Mouse (Mus musculus): ENCODE measurements around the gene Rasgrp4.

Rasgrp4 gene

DNA sequence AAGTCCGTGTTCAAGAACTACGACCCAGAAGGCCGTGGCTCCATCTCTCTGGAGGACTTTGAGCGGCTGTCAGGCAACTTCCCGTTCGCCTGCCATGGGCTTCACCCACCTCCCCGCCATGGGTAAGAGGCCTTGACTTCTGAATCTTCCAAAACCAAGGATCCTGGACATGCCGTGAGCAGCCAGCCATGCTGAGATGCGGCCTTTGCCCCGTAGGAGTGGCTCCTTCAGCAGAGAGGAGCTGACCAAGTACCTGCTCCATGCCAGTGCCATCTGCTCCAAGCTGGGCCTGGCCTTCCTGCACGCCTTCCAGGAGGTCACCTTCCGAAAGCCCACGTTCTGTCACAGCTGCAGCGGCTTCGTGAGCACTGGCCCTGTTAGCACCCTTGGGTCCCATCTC, 14.1 kb downstream of the Rasgrp4 start:
- no peak for DNase-seq

DNA sequence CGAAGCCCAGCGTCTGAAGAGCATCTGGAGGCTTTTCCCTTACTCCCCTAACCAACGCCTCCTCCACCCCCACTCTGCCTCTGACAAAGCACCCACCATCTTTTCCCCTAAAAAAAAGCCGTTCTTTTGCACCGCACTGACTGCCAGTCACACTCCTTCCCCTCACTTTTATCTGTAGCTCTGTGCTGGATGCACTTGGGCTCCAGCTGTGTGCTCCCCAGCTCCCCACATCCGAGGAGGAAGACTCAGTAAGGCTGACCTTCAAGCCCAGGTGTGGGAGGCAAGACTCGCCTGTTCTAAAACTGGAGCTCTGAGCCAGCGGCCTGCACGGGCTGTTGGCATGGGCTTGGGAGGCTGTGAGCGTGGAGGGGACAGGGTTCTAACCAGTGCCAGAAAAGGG, 16.8 kb downstream of the Rasgrp4 start:
- no peak for DNase-seq

DNA sequence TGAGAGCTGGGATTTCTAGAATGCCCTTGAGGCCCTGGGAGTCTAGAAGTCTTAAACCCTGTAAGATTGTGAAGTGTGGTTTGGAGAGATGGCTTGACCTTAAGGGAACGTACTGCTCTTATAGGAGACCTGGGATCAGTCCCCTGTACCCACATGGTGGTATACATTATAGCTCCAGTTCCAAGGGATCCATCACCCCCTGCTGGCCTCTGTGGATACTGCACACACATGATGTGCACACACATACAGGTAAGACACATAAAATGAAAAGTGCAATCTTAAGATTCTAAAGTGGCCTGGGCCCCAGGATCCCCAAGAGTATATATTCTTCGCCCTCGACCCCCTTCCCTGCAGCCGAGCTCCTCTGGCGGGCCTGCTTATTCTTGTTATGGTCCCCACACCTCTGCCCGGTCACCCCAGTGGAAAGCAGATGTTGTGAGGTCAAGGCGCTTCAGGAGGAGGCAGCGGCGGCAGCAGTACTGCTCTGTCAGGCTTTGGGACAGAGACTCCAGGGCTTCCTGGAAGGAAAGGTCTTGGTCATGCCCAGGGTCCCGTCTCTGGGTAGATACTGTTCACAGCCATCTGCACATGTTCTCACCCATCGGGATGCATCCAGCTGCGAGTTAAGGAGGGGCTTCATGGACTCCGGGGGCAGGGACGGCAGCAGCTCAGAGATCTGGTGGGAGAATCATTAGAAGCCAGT, 19.5 kb downstream of the Rasgrp4 start:
- peak; percentile 20 to 27 for DNase-seq

DNA sequence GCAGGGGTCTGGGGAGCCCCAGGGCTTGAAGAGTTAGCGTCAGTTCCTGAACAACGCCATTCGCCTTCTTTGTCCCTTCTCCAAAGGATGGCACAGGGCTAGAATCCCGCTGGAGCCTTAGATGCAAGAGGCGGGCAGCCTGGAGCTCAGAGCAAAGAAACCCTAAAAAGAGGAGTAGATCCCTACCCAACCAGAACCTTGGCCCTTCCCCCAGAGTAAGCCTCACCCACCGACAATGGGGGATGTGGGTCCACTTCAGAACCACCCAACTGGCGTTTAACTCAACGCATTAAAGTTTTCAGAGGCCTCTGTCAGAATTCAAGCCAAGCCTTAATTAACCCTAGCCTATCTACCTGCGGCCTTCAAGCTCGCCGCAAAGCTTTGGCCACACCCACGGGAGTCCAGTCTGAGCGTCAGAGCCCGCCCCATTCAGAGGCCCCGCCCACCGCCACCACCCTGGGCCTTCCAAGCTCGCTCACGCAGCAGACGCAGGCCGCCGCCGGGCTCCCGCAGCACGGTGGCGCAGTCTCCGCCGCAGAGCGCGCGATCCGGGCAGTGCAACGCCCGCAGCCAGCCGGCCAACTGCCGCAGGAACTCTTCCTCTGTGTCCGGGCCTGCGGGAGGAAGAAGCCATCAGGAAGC, 20.7 kb downstream of the Rasgrp4 start:
- peak; percentile 95 to 96 for DNase-seq

DNA sequence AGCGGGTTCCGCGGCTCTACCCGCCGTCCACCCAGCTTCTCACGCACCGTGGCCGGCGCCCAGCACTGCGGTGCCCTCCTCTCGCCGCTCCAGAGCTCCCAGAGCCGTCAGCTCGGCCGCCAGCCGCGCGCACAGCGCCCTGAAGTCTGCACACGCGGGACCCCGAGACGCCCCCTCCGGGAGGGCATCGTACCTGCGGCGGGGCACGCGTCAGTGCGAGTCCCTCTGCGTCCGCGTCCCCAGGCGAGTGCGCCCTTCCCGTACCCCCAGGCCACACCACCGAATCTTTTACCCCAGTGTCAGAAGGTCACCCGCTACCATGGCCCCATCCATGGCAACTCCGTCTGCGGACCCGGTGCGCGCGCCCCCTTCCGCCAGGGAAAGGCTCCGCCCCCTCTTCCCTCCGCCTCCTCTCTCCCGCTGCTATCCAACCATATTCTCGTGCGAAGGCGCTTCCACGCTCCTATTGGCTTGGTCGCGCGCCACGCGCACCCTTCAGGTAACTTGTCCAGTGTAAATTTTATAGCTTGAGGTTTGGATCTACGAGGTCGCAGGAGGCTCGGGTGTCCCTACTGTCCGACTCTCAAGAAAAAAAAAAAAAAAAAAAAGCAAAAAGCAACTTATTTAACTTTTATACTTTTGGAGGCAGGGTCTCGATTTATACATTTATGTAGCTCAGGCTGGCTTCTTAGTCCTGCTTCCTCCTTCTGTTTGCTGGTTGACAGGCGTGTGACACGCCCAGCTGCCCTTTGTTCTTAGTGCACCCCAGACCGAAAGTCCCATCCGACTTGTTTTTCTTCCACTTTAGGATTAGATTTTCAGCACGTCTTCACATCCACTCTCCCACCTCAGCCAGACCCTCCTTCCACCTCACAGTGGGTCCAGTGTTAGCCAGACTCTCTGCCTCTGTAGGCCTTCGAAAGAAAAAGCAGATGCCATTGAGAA, 21.5 kb downstream of the Rasgrp4 start, which contains the start of gene Fam98c:
Fam98c (minus strand) TSS at position 397 of the 945 bp plus-strand sequence.
- peak; percentile 91 to 92 for DNase-seq

DNA sequence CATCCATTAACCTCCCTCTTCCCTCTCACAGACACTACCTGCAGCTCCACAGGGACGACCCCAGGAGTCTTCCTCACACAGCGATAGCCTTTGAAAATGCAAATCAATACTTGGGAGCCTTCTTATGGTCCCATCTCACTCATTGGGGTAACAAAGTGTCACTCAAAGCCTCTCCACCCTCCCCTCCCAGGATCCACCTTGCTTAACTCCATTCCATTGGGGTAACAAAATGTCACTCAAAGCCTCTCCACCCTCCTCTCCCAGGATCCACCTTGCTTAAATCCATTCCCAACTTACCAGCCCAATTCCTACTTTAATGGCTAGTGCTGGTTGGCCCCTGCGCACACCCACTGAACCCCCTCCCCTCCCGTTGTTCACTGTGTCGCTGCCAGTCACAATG, 23.6 kb downstream of the Rasgrp4 start:
- no peak for DNase-seq

DNA sequence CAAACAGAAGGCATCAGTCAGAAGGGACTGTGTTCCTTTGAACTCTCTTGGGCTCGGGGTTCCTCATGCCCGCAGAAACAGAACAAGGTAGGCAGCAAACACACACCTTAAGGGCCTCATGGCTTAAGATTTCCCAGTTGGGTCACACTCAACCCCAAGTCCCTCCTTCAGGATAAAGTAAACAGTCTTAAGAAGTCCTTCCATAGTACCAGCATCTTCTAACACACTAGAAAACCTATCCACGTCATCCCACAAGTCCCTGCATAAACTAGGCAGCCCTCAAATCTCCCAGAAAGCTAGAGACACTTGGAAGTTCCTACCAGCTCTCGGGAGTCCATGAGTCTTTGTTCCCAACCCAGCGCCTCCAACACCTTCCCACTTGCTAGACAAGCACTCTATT, 27.6 kb downstream of the Rasgrp4 start:
- no peak for DNase-seq

DNA sequence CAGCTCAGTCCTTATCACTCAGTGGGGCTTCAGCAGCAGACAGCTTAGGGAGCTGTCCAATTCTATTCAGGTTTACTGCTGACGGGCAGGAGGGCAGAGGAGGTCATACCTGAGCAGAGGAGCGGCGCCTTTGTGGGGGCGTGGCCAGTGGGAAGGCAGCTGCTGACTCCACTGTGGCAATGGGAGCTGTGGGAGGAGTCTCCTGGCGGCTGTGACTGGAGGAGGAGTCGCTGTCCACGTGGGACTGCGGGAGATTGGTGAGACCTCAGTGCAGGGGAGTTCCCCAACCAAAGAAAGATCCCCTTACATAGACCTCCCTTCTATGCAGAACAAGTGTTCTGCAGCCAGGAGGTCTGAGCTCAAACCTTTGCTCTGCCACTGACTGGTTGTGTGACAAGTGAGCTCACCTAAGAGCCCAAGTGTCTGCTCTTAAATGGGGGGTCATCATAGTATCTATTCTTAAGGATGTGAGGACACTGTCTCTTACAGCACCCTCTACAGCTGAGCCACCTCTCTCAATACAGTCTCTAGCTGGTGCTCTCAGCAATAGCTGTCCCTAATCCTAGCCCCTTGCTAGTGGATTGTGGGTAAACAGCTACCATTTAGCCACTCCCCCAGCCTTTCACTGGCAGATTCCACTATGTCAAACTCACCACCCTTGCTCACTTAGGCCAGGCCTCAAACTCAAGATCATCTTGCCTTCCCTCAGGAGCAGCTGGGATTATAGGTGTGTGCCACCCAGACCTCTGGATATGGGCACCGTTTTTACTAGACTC, 28.3 kb downstream of the Rasgrp4 start:
- no peak for DNase-seq

DNA sequence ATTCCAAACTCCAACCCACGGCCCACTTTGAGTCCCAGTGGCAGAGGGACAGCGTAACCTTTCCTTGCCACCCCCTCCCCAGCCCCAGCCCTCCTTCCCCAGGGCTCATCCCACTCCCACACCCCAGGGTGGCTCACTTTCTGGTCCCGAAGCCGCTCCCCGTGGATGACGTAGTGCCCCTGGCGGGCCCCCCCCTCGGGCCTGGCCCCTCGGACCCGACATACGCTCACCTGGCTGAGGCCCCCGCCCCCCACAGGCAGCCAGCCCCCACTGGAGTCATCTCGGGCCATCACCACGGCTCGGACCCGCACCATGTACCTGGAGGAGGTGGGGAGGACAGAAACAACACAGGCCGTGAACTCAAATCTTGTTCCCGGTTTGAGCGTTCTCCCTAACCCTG, 33.0 kb downstream of the Rasgrp4 start:
- DNase-seq: peak in 1 of 2 experiments; percentile 31

DNA sequence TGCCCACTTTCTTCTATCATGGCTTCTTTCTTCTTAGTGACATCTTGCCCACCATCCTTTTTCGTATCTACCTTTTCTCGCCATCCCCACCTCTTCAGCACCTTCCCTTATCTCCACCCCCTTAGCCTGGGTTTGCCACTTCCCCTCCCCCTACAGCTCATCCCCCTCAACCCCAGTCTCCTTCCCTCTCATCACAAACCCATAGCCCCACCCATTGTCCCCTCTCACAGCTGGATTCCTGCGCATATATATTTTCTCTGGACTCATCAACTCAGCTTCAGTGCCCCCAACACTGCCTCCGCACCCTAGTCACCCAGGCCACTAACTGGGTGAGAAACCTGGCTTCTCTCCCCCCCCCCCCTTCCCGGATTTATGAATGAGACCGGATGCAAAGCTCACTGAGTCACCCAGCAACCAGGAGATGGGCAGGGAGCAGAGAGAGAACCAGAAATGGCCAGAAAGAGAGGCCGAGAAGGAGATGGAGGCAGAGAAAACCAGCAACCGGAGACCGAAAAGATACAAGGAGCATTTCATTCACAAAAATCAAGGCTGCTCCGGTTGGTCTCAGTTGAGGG, 33.6 kb downstream of the Rasgrp4 start:
- DNase-seq: peak; percentile 22 to 32

DNA sequence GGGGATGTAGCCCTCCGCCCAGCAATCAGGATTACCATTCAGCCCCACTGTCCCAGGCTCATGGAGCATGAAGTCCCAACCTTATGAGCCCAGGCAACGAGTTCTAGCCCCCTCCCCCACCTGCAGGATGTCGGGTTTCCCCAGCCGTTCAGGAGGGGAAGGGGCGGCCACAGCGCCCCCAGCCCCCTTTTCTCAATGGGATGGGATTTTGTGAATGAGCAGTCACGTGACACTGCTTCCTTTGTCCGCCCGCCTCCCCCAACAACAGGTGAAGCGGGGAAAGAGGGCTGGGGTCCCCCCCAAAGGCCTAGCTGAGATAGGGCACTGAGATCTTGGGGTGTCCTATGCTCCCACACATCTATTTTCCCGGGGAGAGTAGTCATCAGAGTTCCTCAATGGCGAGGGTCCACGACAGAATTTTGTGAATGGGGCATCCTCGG, 34.2 kb downstream of the Rasgrp4 start:
- peak; percentile 30 to 46 for DNase-seq

DNA sequence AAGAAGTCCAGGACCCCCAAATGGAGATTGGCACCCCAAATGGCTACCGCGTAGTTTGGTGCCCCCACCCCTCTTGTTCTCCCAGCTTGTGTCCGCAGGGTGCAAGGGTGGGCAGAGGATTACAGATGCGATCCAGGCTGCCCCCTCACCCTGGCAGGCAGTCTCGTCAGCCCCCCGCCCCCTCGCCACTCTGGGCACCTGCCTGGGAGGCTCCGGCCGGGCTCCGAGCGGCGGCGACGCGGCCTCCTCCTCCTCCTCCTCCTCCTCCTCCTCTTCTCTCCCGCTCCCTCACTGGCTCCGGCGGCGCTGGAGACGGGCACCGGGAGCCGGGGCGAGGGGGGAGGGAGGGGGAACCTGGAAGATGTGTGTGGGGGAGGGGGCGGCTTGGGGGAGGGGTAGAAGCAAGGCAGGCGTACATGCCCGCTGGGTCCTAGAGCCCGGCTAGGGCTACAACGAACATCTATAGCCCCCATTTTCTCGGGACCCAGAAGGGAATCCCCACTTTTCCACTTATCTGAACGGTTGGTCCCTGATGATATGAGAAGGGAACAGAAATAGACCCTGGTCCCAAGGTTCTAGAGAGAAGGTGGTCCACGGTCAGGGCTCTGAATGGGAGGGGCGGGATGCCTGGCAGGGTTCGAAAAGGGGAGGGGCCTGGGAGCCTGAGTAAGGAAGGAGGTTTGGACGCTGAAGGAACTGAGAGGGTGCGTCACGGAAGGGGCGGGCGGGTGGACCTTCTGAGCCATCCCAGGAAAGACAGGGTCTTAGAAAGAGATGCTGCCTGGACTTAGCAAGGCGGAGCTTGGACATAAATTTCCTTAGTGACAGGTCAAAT, 34.8 kb downstream of the Rasgrp4 start:
- DNase-seq: peak; percentile 85 to 91

DNA sequence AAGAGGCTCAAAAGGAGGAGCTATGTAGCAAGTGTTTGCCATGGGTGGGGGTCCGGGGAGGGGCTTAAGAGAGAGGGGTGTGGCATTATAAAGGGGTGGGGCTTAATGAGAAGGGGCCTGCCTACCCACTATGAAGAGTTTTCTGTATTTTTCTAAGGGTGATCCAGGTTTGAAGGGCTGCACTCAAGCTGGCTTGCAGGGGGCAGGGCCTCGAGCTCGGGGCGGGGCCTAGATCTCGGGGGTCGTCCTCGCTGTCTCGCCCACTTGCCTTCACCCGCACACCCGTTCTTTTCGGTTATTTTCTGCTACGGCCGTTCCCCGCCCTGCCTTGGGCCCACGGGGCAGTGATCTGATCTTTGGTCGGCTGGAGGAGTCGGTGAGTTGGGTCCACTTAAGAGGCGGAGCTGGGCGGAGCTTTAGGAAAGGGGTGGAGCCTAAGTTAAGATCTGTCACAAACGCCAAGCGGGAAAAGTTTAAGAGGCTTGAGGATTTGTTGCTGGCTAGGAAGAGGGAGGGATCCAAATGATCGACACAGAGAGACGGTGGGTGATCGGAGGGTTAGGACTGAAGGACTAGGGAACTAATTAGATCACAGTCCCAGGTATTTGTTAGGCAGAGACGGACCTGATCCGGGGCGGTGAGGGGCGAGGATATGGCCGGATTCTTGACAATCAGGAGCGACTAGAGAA, 35.6 kb downstream of the Rasgrp4 start, which contains the start of the genes Ggn and Spred3:
Ggn (plus strand) TSS at position 145 of the 689 bp plus-strand sequence.
Spred3 (minus strand) TSS at position 346 of the 689 bp plus-strand sequence.
- peak; percentile 61 to 65 for DNase-seq

DNA sequence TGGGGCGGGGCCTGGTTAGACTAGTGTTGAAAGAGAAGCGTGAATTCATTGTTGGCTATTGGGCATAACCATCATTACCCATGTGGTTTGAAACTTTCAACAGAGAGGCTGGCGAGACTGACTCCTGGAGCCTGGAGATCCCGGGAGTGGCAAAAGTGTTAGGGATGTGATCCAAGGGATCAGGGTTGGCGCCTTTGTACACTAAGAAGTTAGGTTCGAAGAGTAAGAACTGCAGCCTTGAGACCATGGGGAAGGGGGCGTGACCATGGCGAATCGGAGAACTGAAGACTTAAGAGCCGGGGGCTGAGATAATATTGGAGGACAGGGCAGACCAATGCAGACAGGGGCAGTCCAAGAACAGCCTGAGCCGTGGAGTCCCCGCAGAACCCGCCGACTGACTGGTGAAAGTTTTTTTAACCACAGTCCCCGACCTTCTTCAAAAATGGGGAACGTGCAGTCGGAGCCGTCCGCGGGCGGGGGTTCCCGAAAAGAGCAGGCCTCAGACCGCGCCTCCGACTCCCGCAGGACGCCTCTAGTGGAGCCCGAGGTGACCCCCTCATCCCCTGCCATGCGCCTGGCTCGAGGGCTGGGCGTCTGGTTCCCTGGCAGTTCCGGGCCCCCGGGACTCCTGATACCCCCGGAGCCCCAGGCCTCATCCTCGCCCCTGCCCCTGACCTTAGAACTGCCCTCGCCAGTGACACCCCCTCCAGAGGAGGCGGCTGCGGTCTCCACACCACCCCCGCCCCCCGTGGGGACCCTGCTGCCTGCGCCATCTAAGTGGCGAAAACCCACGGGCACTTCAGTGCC, 36.3 kb downstream of the Rasgrp4 start:
- DNase-seq: peak; percentile 26 to 29

DNA sequence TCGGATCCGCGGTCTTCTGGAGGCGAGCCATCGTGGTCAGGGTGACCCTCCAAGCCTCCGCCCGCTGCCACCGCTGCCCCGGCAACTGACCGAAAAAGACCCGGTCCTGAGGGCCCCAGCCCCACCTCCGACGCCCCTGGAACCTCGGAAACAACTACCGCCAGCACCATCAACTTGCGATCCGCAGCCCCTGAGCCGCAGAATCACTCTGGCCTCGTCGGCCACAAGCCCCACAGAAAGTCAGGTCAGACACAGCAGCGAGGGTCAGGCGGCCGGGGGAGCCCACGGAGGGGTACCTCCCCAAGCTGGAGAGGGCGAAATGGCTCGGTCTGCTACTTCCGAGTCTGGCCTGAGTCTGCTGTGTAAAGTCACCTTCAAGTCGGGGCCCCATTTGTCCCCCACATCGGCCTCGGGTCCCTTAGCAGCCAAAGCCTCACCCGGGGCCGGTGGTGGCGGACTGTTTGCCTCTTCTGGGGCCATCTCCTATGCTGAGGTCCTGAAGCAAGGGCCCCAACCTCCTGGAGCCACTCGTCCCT, 37.0 kb downstream of the Rasgrp4 start:
- DNase-seq: peak in 1 of 2 experiments; percentile 27

DNA sequence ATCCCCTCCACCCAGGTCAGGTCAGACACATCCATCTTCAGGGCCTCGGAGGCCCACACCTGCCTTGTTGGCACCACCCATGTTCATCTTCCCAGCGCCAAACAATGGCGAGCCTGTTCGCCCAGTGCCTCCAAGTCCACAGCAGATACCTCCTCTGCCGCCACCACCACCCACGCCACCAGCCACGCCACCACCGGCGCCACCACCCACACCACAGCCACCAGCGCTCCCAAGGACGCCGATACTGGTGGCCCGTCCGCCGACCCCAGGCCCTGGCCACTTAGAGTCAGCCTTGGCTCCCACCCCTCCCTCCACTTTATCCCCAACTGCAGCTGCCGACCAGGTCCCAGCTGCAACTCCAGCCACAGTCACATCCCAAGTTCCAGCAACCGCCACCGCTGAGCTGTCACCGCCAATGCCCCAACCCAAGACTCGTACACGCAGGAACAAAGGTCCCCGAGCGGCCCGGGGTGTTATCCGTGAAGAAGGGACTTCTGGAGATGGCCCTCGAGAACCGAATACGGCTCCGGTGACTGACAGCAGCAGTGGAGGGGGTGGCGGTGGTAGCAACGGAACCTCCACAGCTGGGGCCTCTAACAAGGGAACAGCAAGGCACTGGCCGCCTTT, 37.9 kb downstream of the Rasgrp4 start:
- no peak for DNase-seq

DNA sequence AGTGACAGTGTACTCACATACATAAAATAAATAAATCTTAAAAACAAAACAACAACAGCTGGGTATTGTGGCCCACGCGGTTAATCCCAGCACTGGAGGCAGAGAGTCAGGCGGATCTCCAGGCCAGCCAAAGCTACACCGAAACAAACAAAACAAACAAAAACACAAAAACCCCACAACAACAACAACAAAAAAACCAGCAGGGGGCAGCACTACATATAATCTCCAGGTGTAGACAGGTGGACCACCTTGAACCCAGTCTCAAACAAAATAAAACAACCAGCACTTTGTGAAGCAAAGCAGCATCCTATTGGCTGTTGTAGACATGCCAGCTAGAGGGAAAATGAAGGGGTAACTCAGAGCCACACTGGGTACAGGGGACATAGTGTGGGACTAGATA, 43.5 kb downstream of the Rasgrp4 start:
- peak in 1 of 2 experiments; percentile 31 for DNase-seq

DNA sequence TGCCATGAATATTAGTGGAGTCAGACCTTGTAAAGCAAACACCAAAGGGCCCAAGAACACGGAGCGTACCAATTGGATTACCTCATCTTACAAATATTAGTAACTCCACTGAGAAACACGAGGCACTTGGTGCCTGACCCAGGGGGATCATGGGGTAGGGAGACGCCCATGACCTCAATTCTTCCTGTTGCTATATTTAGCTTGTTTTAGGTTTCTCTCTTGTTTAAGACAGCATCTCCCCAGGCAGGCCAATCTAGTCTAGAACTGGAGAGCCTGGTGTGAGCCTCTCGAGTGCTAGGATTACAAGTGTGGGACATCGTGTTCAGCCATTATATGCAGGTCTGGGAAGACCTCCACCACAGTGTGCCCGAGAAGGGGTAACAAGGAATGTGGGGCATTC, 44.7 kb downstream of the Rasgrp4 start:
- no peak for DNase-seq

All from cerebellum, adult 18-20 months (tissue).